Mouse (Mus musculus) CH12.LX (cell line): ENCODE results near the gene Gm49450.
"Not testable (repeated sequence)": the region's sequence is repeated elsewhere in the genome, so short reads cannot be mapped to it uniquely, and the experiment has no call there.

Experiments
- CHD2 ChIP-seq: IDR thresholded peaks from 2 replicates; pipeline ENCODE4 v1.6.1; 2011; ENCODE audit warnings: low read length, improper control_type of control experiment
- CTCF ChIP-seq, 2 experiments: IDR thresholded peaks in 1 of 2; conservative IDR thresholded peaks in 1 of 2; 2 replicates each; pipeline ENCODE4 v1.5.1; 2011 to 2012; ENCODE audit warnings: low read depth in 2 of 2, low read length in 2 of 2, improper control_type of control experiment in 1 of 2, inconsistent platforms in 1 of 2, mild to moderate bottlenecking in 1 of 2, moderate library complexity in 1 of 2
- POLR2A ChIP-seq: IDR thresholded peaks from 2 replicates; pipeline ENCODE4 v1.6.1; 2011; ENCODE audit warnings: low read depth, mild to moderate bottlenecking, improper control_type of control experiment, low read length
- ZNF384 ChIP-seq: IDR thresholded peaks from 2 replicates; pipeline ENCODE4 v1.6.1; 2012; ENCODE audit warnings: low read depth, low read length, improper control_type of control experiment, inconsistent platforms

DNA sequence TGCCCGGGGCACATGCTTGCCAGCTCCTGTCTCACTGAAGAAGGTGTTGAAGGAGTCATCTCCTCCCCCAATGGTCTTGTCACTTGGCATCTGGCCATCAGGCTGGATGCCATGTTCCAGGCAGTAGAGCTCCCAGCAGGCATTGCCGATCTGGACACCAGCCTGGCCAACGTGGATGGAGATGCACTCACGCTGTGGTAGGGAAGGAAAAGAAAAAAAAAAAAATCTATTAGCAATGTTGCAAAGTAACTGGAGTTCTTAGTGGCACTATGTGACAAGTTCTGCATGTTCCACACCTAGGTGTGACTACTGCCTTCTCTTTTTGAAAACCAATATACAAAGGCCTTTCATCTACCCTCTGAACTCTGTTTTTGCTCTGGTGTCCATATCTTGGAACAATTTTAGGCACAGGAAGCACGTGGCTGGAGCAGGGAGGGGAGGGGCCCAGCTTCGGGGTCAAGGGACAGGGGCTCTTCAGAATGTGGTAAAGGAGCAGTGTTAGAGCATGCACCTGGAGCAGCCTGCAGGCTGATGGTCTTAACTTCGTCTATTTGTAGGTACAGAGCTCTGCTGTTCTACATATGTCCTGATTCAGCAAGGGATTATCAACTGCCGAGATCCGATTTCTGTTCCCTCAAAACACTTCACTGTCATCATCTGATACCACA lies 20.2 kb downstream of the Gm49450 start:
- not testable (repeated sequence) for TF ChIP-seq CTCF (conservative IDR thresholded peaks at IDR 0.05 in 1 of 2, IDR thresholded peaks at IDR 0.05 in 1 of 2; ENCODE audit: low read depth in 2 of 2, low read length in 2 of 2); CHD2; POLR2A; ZNF384
